ENCODE assay signal across 9 mouse cellular contexts in the genomic region with DNA sequence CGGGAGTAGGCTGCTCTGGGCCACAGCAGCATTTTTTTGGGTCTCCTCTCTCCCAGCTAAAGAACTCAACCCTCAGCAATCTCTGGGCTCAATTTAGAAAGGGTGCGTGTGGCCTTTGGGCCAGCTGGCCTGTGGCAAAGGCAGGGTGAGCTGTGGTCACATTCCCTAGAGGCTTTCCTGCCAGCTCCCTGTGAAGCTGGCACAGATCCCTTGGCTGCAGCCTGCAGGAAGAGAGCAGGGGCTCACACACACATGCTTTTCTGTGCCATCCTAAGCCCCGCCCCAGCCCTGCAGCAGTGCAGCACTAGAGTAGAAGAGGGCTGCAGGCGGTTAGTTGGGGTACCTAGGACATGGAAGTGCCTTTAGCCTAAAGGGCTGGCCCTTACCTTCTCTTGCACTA. TPM values are rescaled to one million over a fixed set of nuclear protein-coding genes. Genes with fewer than 3 reads are reported as not detected.
DNase-seq lines count a peak whose midpoint lies in the region; ATAC-seq and TF ChIP-seq lines count a peak whose summit lies in the region.
"Had no signal": no experiment of that assay in that cellular context is flagged by ENCODE, and none has a peak within 500 bp of the region (broad histone marks: within the 10 kb centered on the region; RNA-seq: fewer than 3 reads in every experiment).

No protein-coding gene starts in this region.

- no peak for TF ChIP-seq POLR2A in kidney, adult 2 months (IDR thresholded peaks at IDR 0.05; ENCODE audit: low read depth, low read length)
- TF ChIP-seq POLR2A in cerebellum, adult 2 months (IDR thresholded peaks at IDR 0.05; ENCODE audit: borderline replicate concordance, insufficient read depth, low read length), result no peak

- no peaks in the 10 kb centered on the region for H3K36me3 ChIP-seq in kidney, adult 2 months (ENCODE audit: control insufficient read depth, insufficient read depth, low read length)
- H3K36me3 ChIP-seq in kidney, embryonic 14.5 days (ENCODE audit: control insufficient read depth, insufficient read depth, low read length), result no peaks in the 10 kb centered on the region
- no peaks in the 10 kb centered on the region for H3K36me3 ChIP-seq in heart, embryonic 16.5 days (ENCODE audit: control insufficient read depth, insufficient read depth)

- no peak for TF ChIP-seq CTCF in kidney, adult 2 months (conservative IDR thresholded peaks at IDR 0.05; ENCODE audit: insufficient read depth, insufficient read length, low read depth, low read length)
- TF ChIP-seq CTCF in cerebellum, adult 2 months (IDR thresholded peaks at IDR 0.05; ENCODE audit: borderline replicate concordance, insufficient read depth, low read depth, low read length), result no peak

- no peak overlapping the region for H3K27ac ChIP-seq in kidney, adult 2 months (ENCODE audit: insufficient read depth, low read depth, low read length)
- no peak overlapping the region for H3K27ac ChIP-seq in kidney, embryonic 14.5 days (ENCODE audit: low read depth, low read length)
- no peak overlapping the region for H3K27ac ChIP-seq in cerebellum, adult 2 months (ENCODE audit: insufficient read depth, low read length)
- H3K27ac ChIP-seq in heart, embryonic 16.5 days (ENCODE audit: low read length), result no peak overlapping the region
- H3K27ac ChIP-seq: stomach, postnatal 0 days had no signal

- H3K4me2 ChIP-seq in kidney, embryonic 14.5 days (replicated peaks; ENCODE audit: low read depth, low read length), result no peak overlapping the region
- no peak overlapping the region for H3K4me2 ChIP-seq in heart, embryonic 16.5 days (ENCODE audit: low read depth, low read length)

- WGBS in kidney, adult 2 months, result 42% methylated on average over 4 of the region's 4 CpGs
- 77% methylated on average over 4 of the region's 4 CpGs for WGBS in kidney, embryonic 14.5 days
- 35% methylated on average over 4 of the region's 4 CpGs for WGBS in cerebellum, adult 2 months
- 60% methylated on average over 4 of the region's 4 CpGs for WGBS in heart, embryonic 16.5 days

- no peaks in the 10 kb centered on the region for H3K27me3 ChIP-seq in kidney, adult 2 months (replicated peaks; ENCODE audit: control insufficient read depth, insufficient read depth, low read length)
- peaks cover 6% of the 10 kb centered on the region; the same call in 1 of the 2 replicates for H3K27me3 ChIP-seq in kidney, embryonic 14.5 days (ENCODE audit: control insufficient read depth, insufficient read depth, low read length)
- no peaks in the 10 kb centered on the region for H3K27me3 ChIP-seq in cerebellum, adult 2 months (ENCODE audit: control insufficient read depth, insufficient read depth, low read length)
- H3K27me3 ChIP-seq in heart, embryonic 16.5 days (ENCODE audit: control insufficient read depth, insufficient read depth, low read length), result peaks cover 12% of the 10 kb centered on the region

- no peaks in the 10 kb centered on the region for H3K9me3 ChIP-seq in kidney, embryonic 14.5 days (ENCODE audit: control insufficient read depth, low read length)
- no peaks in the 10 kb centered on the region for H3K9me3 ChIP-seq in heart, embryonic 16.5 days (replicated peaks; ENCODE audit: control insufficient read depth, low read length)

- H3K9ac ChIP-seq in kidney, embryonic 14.5 days (ENCODE audit: low read depth, low read length), result no peak overlapping the region
- no peak overlapping the region for H3K9ac ChIP-seq in heart, embryonic 16.5 days (ENCODE audit: low read length)

- DNase-seq in kidney, adult 2 months, result peak; percentile 50
- DNase-seq in adipocyte (ENCODE audit: low spot score), result peak; percentile 64
- DNase-seq in cerebellum, adult 2 months, result peak; percentile 34 to 51
- DNase-seq in testis, postnatal 14 days (ENCODE audit: low spot score), result no peak
- no peak for DNase-seq in spleen, postnatal 4 days (ENCODE audit: low spot score in 2 of 2)
- no peak for DNase-seq in thymus, postnatal 4 days

- no peak overlapping the region for H3K4me3 ChIP-seq in kidney, adult 2 months (ENCODE audit: insufficient read depth, low read depth, low read length)
- H3K4me3 ChIP-seq in kidney, embryonic 14.5 days (ENCODE audit: low read length), result no peak overlapping the region
- H3K4me3 ChIP-seq in cerebellum, adult 2 months (replicated peaks; ENCODE audit: insufficient read depth, low read depth, low read length), result no peak overlapping the region
- no peak overlapping the region for H3K4me3 ChIP-seq in heart, embryonic 16.5 days (ENCODE audit: low read length)

- no peak for ATAC-seq in kidney, embryonic 14.5 days (ENCODE audit: low FRiP score, low TSS enrichment)
- peak; percentile 65; the same call in 1 of the 2 replicates for ATAC-seq in heart, embryonic 16.5 days (replicated peaks; ENCODE audit: extremely low read depth, insufficient read depth, low FRiP score)

- H3K4me1 ChIP-seq in kidney, adult 2 months (ENCODE audit: control insufficient read depth, insufficient read depth, low read length), result peaks cover 9% of the 10 kb centered on the region; the same call in 1 of the 2 replicates
- no peaks in the 10 kb centered on the region for H3K4me1 ChIP-seq in kidney, embryonic 14.5 days (ENCODE audit: control insufficient read depth, insufficient read depth, low read length)
- H3K4me1 ChIP-seq in cerebellum, adult 2 months (ENCODE audit: control insufficient read depth, insufficient read depth, low read length), result peaks cover 9% of the 10 kb centered on the region
- peaks cover 5% of the 10 kb centered on the region; the same call in 1 of the 2 replicates for H3K4me1 ChIP-seq in heart, embryonic 16.5 days (ENCODE audit: control insufficient read depth, insufficient read depth, low read length)

RNA-seq across cellular contexts. Expression of a gene that starts 38.7 kb away (rescaled TPM):
- polyA plus RNA-seq in kidney, adult 2 months (2012; rRNA removed), result 52.0 and 56.2 TPM in 2 replicates
- polyA plus RNA-seq in kidney, embryonic 14.5 days (2014; fragmentation: Nextera tagmentation; extraction: Ambion mirVana), result 137 and 176 TPM in 2 replicates
- 223 and 227 TPM in 2 replicates for polyA plus RNA-seq in cerebellum, adult 2 months (2012; rRNA removed)
- 95.9 and 100 TPM in 2 replicates for polyA plus RNA-seq in heart, embryonic 16.5 days (2015; fragmentation: Nextera tagmentation; extraction: Ambion mirVana)

Comparison
In these comparisons a context has a peak if more than half of its experiments do, and no peak if none do; other contexts are left out.
1. DNase-seq: peak in kidney, adult 2 months (single experiment), adipocyte (single experiment) and cerebellum, adult 2 months (2 of 2); none in testis, postnatal 14 days (single experiment), spleen, postnatal 4 days (0 of 2) and thymus, postnatal 4 days (single experiment).